Mouse (Mus musculus): Measurements from ENCODE around the gene Adgrl3.

DNA sequence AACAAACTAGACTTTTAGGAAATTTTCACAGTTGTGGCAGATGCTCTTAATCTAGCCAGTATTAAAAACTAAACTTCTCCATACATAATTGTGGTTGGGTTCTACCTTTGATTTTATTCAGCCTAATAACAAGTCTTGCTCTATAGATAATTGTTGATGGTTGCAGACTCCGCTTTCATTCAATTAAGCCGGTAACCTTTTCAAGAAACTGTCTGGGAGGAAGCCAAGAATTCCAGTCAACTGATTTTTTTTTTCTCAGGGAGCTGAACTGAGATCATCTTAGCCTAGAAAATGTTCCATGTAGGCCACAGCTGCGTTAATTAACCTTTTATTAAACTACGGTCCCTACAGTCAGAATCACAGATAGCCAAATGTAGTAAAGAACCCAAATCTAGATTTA lies 65.2 kb downstream of the Adgrl3 start:
- TF ChIP-seq CTCF (IDR thresholded peaks at IDR 0.05; ENCODE audit: control insufficient read depth, insufficient read depth, insufficient read length): no peak
- TF ChIP-seq USF1 (IDR thresholded peaks at IDR 0.05; ENCODE audit: low read depth): no peak
- no peak for TF ChIP-seq MAX (IDR thresholded peaks at IDR 0.05)
- TF ChIP-seq CEBPB (IDR thresholded peaks at IDR 0.05; ENCODE audit: low read depth): no peak
- no peak for TF ChIP-seq MYOD1 (IDR thresholded peaks at IDR 0.05; ENCODE audit: control insufficient read depth, insufficient read length, low read depth)
- TF ChIP-seq MYOG (IDR thresholded peaks at IDR 0.05; ENCODE audit: control insufficient read depth, extremely low read depth, insufficient read length): no peak
- TF ChIP-seq FOSL1 (IDR thresholded peaks at IDR 0.05; ENCODE audit: insufficient read depth, low read length, poor library complexity, severe bottlenecking): no peak
